Mouse (Mus musculus) brown adipose tissue, adult 24 weeks (tissue): ENCODE results near the gene Vps8. TPM values are rescaled to one million over a fixed set of nuclear protein-coding genes. Genes with fewer than 3 reads are reported as not detected.
"Not testable (repeated sequence)": the region's sequence is repeated elsewhere in the genome, so short reads cannot be mapped to it uniquely, and the experiment has no call there.

Experiments used
- H3K27ac ChIP-seq: fragments of 200-500 bp; replicated peaks from 2 replicates; pipeline ENCODE4 v1.5.1; 2012; ENCODE audit warnings: low read depth, mild to moderate bottlenecking, low read length
- H3K4me1 ChIP-seq: fragments of 200-500 bp; 2 replicates; pipeline ENCODE4 v1.6.1; 2012; ENCODE audit warnings: low read length, mixed read lengths; ENCODE audit not compliant: control insufficient read depth, insufficient read depth, insufficient read length
- H3K4me3 ChIP-seq: fragments of 200-500 bp; 2 replicates; pipeline ENCODE4 v1.5.1; 2012; ENCODE audit warnings: low read depth, mild to moderate bottlenecking, low read length, moderate library complexity; ENCODE audit not compliant: insufficient read depth
- polyA plus RNA-seq: library from polyadenylated mRNA; stranded (reverse); fragments of >200 nt; gene quantifications from 2 replicates; pipeline ENCODE4 v1.2.4, GENCODE M21; 2012; ENCODE audit not compliant: missing spikeins, insufficient read depth, insufficient read length

The Vps8 gene
- polyA plus RNA-seq, 1 experiment = 17.8 TPM

- H3K4me3 ChIP-seq = no peak overlapping the region
- peaks cover 7% of the 10 kb centered on the region; the same call in 1 of the 2 replicates for H3K4me1 ChIP-seq
- H3K27ac ChIP-seq = no peak overlapping the region
Observed at GRCm38 (mm10) chr16:21653151-21653550, 230.2 kb downstream of the Vps8 start.

GRCm38 (mm10) chr16:21654384-21654783 lies 231.5 kb downstream of the Vps8 start:
- peaks cover 7% of the 10 kb centered on the region; the same call in 1 of the 2 replicates for H3K4me1 ChIP-seq
- no peak overlapping the region for H3K4me3 ChIP-seq
- no peak overlapping the region for H3K27ac ChIP-seq

GRCm38 (mm10) chr16:21655291-21655690 lies 232.4 kb downstream of the Vps8 start:
- peaks cover 7% of the 10 kb centered on the region; the same call in 1 of the 2 replicates for H3K4me1 ChIP-seq
- H3K4me3 ChIP-seq = no peak overlapping the region

GRCm38 (mm10) chr16:21655961-21656360 lies 233.0 kb downstream of the Vps8 start:
- H3K4me1 ChIP-seq = peaks cover 7% of the 10 kb centered on the region; the same call in 1 of the 2 replicates
- no peak overlapping the region; the same call in 1 of the 2 replicates for H3K27ac ChIP-seq
- H3K4me3 ChIP-seq = no peak overlapping the region

More at GRCm38 (mm10) chr16:21655291-21655690, 232.4 kb downstream of the Vps8 start:
- no peak overlapping the region for H3K27ac ChIP-seq

- Histone ChIP-seq H3K4me1 (no peaks in the 10 kb centered on the region; the same call in 1 of the 2 replicates), H3K27ac (no peak overlapping the region), H3K4me3 (no peak overlapping the region)
Observed at GRCm38 (mm10) chr16:21664633-21665363, 241.9 kb downstream of the Vps8 start.

GRCm38 (mm10) chr16:21665423-21665986 lies 242.6 kb downstream of the Vps8 start:
- Histone ChIP-seq H3K4me3 (no peak overlapping the region), H3K4me1 (no peaks in the 10 kb centered on the region; the same call in 1 of the 2 replicates), H3K27ac (no peak overlapping the region)

GRCm38 (mm10) chr16:21671878-21672277 lies 249.0 kb downstream of the Vps8 start:
- Histone ChIP-seq H3K4me1 (no peaks in the 10 kb centered on the region), H3K4me3 (no peak overlapping the region), H3K27ac (no peak overlapping the region)

GRCm38 (mm10) chr16:21673046-21673445 lies 250.1 kb downstream of the Vps8 start:
- not testable (repeated sequence) for H3K4me1 ChIP-seq, H3K27ac ChIP-seq

GRCm38 (mm10) chr16:21673651-21674050 lies 250.7 kb downstream of the Vps8 start:
- H3K4me1 ChIP-seq, H3K27ac ChIP-seq: not testable (repeated sequence)

More at GRCm38 (mm10) chr16:21673046-21673445, 250.1 kb downstream of the Vps8 start:
- not testable (repeated sequence) for H3K4me3 ChIP-seq

GRCm38 (mm10) chr16:21676791-21677190 lies 253.9 kb downstream of the Vps8 start:
- Histone ChIP-seq H3K4me3 (no peak overlapping the region), H3K27ac (no peak overlapping the region), H3K4me1 (no peaks in the 10 kb centered on the region)

More at GRCm38 (mm10) chr16:21673651-21674050, 250.7 kb downstream of the Vps8 start:
- not testable (repeated sequence) for H3K4me3 ChIP-seq

- H3K27ac ChIP-seq = no peak overlapping the region
- H3K4me1 ChIP-seq = peaks cover 3% of the 10 kb centered on the region; the same call in 1 of the 2 replicates
- no peak overlapping the region for H3K4me3 ChIP-seq
Observed at GRCm38 (mm10) chr16:21687406-21687805, 264.5 kb downstream of the Vps8 start.

GRCm38 (mm10) chr16:21689141-21689540 lies 266.2 kb downstream of the Vps8 start:
- H3K27ac ChIP-seq = no peak overlapping the region
- H3K4me1 ChIP-seq = peaks cover 8% of the 10 kb centered on the region; the same call in 1 of the 2 replicates
- no peak overlapping the region for H3K4me3 ChIP-seq

- H3K27ac ChIP-seq = no peak overlapping the region
- no peak overlapping the region for H3K4me3 ChIP-seq
- peaks cover 8% of the 10 kb centered on the region; the same call in 1 of the 2 replicates for H3K4me1 ChIP-seq
Observed at GRCm38 (mm10) chr16:21690216-21690755, 267.4 kb downstream of the Vps8 start.

- Histone ChIP-seq H3K27ac (peak overlapping the region; percentile 32), H3K4me1 (peaks cover 8% of the 10 kb centered on the region; the same call in 1 of the 2 replicates), H3K4me3 (peak overlapping the region; percentile 91)
Observed at GRCm38 (mm10) chr16:21693981-21694462, 271.1 kb downstream of the Vps8 start.
